Mouse (Mus musculus): ENCODE data around the gene Olfr576.

- TF ChIP-seq CTCF (IDR thresholded peaks at IDR 0.05; ENCODE audit: extremely low read depth, insufficient read length, insufficient replicate concordance, low read depth, low read length): no peak
- TF ChIP-seq POLR2A (IDR thresholded peaks at IDR 0.05; ENCODE audit: low read depth, low read length): no peak
Measured at GRCm38 (mm10) chr7:102927105-102927504, 35.4 kb upstream of the Olfr576 start.
